Mouse (Mus musculus): ENCODE results near the gene Gtf2h3. TPM values are rescaled to one million over a fixed set of nuclear protein-coding genes. Genes with fewer than 3 reads are reported as not detected.

The Gtf2h3 gene
- polyA plus RNA-seq (2012; rRNA removed; ENCODE audit: low replicate concordance), result 32.1 and 61.1 TPM in 2 replicates

DNA sequence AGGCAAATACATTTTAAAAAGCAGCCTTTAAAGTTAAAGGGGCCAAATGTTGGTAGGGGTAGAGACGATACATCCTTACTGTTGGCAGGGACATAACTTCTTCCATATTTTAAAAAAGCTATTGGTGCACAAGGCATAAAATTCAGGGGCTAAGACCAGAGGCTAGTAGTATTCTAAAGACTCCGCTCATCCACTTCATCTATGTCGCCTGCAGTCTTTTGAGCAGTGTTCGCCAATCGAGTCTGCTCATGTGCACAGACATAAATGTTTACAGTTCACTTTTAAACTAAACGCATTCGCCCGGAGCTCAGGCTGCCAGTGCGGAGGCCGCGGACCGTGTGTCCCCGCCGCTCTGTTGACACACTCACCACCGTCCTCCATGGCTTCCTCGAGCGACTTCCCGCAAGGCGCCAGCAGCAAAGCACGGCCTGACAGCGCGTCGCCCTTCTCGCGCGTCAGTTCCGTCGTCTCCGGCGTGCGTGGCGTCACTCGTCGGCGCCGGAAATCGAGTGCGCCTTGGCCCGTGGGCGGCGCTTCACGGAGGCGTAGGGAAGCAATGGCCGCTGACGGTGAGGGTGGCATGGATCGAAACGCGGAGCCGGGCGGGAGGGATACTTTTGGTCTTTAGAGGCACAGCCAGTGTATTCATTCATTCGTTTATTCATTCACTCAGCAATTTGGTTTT, at the start of gene Gtf2h3, which contains the start of gene Eif2b1:
Gene Gtf2h3, plus strand, starts transcription at position 508 of the 685 bp plus-strand sequence.
Gene Eif2b1, minus strand, starts transcription at position 499 of the 685 bp plus-strand sequence.

DNA sequence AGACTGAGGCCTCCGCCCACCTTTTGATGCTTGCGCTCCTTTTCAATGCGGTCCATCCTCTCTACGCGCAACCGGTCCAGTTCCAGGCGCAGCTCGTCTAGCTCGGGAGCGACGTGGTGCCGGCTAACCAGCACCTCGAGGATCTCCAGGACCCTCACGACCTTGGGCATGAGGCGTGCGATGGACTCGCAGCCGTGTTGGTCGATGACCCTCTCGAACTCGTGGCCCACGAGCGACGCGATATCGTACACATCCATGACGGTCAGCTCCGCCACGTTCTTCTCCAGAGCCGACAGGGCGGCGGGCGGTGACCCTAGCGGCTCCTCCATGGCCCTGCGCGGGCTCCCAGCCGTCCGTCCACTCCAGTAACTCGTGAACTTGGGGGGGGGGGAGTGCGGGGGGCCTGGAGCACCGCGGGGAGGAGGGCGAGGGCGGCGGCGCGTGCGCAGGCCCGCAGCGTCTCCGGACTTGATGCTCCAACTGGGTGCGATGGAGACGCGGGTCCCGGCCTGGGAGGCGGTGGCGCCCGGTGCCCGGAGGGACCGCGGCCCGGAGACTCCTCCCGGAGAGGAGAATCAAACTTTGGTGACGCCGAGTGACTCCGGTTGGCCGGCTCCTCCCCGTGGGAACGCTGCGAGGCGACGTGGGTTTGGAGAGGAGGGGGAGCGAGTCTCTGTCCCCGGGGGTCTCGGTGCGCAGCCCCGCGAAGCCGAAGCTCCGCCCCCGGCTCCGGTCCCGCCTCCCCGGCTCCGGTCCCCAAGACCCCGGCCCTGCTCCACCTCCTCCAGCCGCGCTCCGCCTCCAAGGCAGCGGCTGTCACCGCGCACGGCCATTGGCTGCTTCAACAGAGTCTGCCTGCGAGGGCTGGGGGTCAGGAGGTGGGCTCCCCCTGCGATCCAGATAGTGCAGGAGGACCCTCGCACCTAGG, 48.0 kb upstream of the Gtf2h3 start, which contains the start of gene Rilpl1:
Gene Rilpl1, minus strand, starts transcription at position 737 of the 928 bp plus-strand sequence.

DNA sequence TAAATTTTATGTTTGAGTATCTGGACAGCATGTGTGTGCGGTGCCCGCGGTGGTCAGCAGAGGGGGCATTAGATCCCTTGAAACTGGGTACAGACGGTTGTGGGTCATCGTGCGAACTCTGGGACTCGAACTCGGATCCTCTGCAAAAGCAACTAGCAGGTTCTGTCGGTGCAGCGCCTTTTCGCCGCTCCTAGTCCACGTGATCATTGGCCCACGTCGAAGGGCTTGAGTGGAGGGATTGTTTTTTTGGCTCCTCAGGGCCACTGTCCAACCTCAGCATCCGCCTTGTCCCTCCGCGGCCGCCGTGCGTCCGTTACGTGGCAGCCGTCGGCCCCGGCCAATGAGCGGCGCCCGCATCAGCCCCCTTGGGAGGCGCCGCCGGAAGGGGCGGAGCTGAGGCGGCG, 38.6 kb upstream of the Gtf2h3 start, which contains the start of gene Tmed2:
Gene Tmed2, plus strand, starts transcription at position 313 of the 404 bp plus-strand sequence.

DNA sequence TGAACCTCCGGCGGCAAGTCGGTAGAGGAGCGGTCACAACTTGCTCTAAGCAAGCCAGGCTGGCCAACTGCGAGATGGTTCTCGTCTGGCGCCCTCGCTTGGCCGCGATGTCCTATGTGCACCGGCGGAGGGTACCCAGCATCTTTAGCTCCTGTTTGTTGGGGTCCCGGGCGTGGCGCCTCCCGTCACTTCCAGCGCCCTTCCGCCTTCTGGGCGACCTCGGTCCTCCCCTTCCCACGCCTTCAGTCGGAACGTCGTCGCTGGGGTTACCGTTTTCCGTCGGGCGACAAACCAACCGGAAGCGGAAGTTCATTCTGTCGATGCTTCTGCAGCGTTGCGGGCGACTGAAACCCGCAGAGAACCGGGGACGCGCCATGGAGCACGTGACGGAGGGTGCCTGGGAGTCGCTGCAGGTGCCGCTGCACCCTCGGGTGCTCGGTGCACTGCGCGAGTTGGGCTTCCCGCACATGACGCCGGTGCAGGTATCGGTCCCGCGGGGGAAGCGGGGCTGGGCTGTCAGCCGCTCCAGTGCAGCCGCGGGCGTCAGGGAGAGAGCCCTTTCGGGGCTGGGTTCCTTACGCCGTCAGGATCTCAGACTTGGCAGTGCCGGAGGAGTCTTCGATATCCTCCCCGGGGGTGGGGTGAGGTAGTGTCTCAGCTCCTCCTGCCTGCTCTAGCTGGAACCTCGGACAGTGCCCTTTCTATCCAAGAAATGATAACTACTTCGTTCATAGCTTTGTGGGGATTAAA, 26.2 kb upstream of the Gtf2h3 start, which contains the start of gene Ddx55:
Gene Ddx55, plus strand, starts transcription at position 307 of the 750 bp plus-strand sequence.

DNA sequence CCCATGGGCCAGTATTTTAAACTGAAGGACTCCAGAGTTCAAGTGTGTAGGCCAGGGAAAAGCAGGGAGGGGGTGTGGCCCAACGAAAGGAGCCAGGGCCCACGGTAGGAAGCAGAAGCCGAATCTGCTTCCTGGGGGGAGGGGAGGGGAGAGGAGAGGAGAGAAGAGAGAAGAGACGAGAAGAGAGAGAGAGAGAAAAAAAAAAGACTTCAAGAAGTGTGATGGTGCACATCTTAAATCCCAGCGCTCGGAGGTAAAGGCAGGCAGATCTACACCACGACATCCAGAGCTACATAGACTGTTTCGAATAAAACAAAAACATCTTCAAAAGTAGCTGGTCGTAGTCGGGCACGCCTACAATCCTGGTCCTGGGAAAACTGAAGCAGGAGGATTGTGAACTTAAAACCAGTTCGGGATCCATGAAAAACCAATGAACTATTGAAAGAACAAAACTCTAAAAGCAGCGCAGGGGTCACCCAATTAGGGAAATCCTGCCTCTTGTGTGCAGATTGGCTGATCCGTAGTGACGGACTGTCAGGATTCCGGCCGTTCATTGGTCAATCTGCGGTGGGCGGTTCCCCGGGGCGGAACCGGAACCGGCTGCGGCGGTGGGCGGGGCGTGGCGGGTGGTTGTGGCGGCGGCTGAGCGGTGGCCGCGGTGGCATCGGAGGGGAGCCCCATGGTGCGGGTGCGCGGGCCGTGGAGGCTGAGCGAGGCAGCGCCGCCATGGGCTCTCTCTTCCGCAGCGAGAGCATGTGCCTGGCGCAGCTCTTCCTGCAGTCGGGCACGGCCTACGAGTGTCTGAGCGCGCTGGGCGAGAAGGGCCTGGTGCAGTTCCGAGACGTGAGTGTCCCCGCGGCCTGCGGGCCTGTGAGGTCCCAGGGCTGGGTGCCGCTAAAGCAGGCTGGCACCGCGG, 49.8 kb downstream of the Gtf2h3 start, which contains the start of gene Atp6v0a2:
Gene Atp6v0a2, plus strand, starts transcription at position 129 of the 916 bp plus-strand sequence.

Other genes starting within 250 kb of the Gtf2h3 start
- gene Cdk2ap1, start 216.1 kb upstream of the Gtf2h3 start, polyA plus RNA-seq (2012; rRNA removed; ENCODE audit: low replicate concordance), result 125 and 162 TPM in 2 replicates
- 12.5 and 20.0 TPM in 2 replicates for gene Sbno1, start 153.1 kb upstream of the Gtf2h3 start, polyA plus RNA-seq (2012; rRNA removed; ENCODE audit: low replicate concordance)
- gene Kmt5a, start 139.2 kb upstream of the Gtf2h3 start, polyA plus RNA-seq (2012; rRNA removed; ENCODE audit: low replicate concordance), result 54.7 and 64.3 TPM in 2 replicates
- gene Rilpl2, start 100.8 kb upstream of the Gtf2h3 start, polyA plus RNA-seq (2012; rRNA removed; ENCODE audit: low replicate concordance), result 21.9 and 44.9 TPM in 2 replicates
- 2.0 and 2.4 TPM in 2 replicates for gene Snrnp35, start 96.0 kb upstream of the Gtf2h3 start, polyA plus RNA-seq (2012; rRNA removed; ENCODE audit: low replicate concordance)
- gene Rilpl1, start 47.7 kb upstream of the Gtf2h3 start, polyA plus RNA-seq (2012; rRNA removed; ENCODE audit: low replicate concordance), result 9.8 and 16.8 TPM in 2 replicates
- 117 and 209 TPM in 2 replicates for gene Tmed2, start 38.4 kb upstream of the Gtf2h3 start, polyA plus RNA-seq (2012; rRNA removed; ENCODE audit: low replicate concordance)
- gene Ddx55, start 26.3 kb upstream of the Gtf2h3 start, polyA plus RNA-seq (2012; rRNA removed; ENCODE audit: low replicate concordance), result 13.5 and 15.8 TPM in 2 replicates
- 14.8 and 24.7 TPM in 2 replicates for gene Eif2b1, start within 50 bp of the Gtf2h3 start, polyA plus RNA-seq (2012; rRNA removed; ENCODE audit: low replicate concordance)
- 56.2 and 58.1 TPM in 2 replicates for gene Atp6v0a2, start 49.4 kb downstream of the Gtf2h3 start, polyA plus RNA-seq (2012; rRNA removed; ENCODE audit: low replicate concordance)
- 0.09 and 0.11 TPM in 2 replicates for gene Dnah10, start 145.9 kb downstream of the Gtf2h3 start, polyA plus RNA-seq (2012; rRNA removed; ENCODE audit: low replicate concordance)

All from mammary gland, adult 2 months (tissue).